Mouse (Mus musculus) midbrain, embryonic 11.5 days (tissue): ENCODE measurements at regions not wholly inside any gene's neighbourhood (a gene's known extent, or its start where the extent isn't known, plus 50 kb on each side); places are given as distances from the start of the nearest gene placed in this dataset.

Experiments used
- ATAC-seq: fragments of 200-750 bp; cut with Nextera tagmentation; 2 replicates; pipeline ENCODE4 v1.8.0; 2017; ENCODE audit warnings: moderate TSS enrichment, moderate library complexity; ENCODE audit not compliant: low FRiP score
- DNase-seq: peaks from one replicate; pipeline ENCODE4 v3.0.0; 2015; ENCODE audit warnings: low spot score; ENCODE audit errors: missing footprints
- H3K27ac ChIP-seq: fragments of 300-500 bp; sonication (generic); 2 replicates; pipeline ENCODE4 v1.5.1; 2014; ENCODE audit warnings: low read depth, low read length
- H3K27me3 ChIP-seq: fragments of 300-500 bp; sonication (generic); 2 replicates; pipeline ENCODE4 v1.6.1; 2014; ENCODE audit warnings: mild to moderate bottlenecking, low read length, moderate library complexity, mixed read lengths; ENCODE audit not compliant: control insufficient read depth, insufficient read depth
- H3K36me3 ChIP-seq: fragments of 300-500 bp; sonication (generic); 2 replicates; pipeline ENCODE4 v1.6.1; 2014; ENCODE audit warnings: mild to moderate bottlenecking, low read length, moderate library complexity, mixed read lengths; ENCODE audit not compliant: control insufficient read depth, insufficient read depth
- H3K4me1 ChIP-seq: fragments of 300-500 bp; sonication (generic); 2 replicates; pipeline ENCODE4 v1.6.1; 2014; ENCODE audit warnings: low read length; ENCODE audit not compliant: control insufficient read depth, insufficient read depth
- H3K4me2 ChIP-seq: fragments of 300-500 bp; sonication (generic); 2 replicates; pipeline ENCODE4 v1.6.1; 2014; ENCODE audit warnings: mild to moderate bottlenecking, moderate library complexity
- H3K4me3 ChIP-seq: fragments of 300-500 bp; sonication (generic); 2 replicates; pipeline ENCODE4 v1.5.1; 2014; ENCODE audit warnings: low read depth, low read length
- H3K9ac ChIP-seq: fragments of 300-500 bp; sonication (generic); 2 replicates; pipeline ENCODE4 v1.6.1; 2014; ENCODE audit warnings: low read length
- H3K9me3 ChIP-seq: fragments of 300-500 bp; sonication (generic); 2 replicates; pipeline ENCODE4 v1.6.1; 2016; ENCODE audit warnings: low read length; ENCODE audit not compliant: control insufficient read depth
- WGBS: fragments of 180-500 bp; shearing (Covaris S2); extraction: QIAGEN DNeasy Blood & Tissue Kit; methylation state at CpG from one replicate; pipeline ENCODE4 v1.1.7; 2014; 5-methylcytosine and 5-hydroxymethylcytosine counted together

- no peak overlapping the region for H3K4me3 ChIP-seq
- no peak overlapping the region for H3K9ac ChIP-seq
- H3K4me2 ChIP-seq, result no peak overlapping the region
- 84% methylated on average over 5 of the region's 5 CpGs for whole genome bisulfite sequencing
- no peaks in the 10 kb centered on the region for H3K27me3 ChIP-seq
- DNase-seq (no peak), ATAC-seq (no peak)
- no peaks in the 10 kb centered on the region for H3K36me3 ChIP-seq
- H3K9me3 ChIP-seq, result no peaks in the 10 kb centered on the region
- H3K4me1 ChIP-seq, result peaks cover 4% of the 10 kb centered on the region
- no peak overlapping the region for H3K27ac ChIP-seq
Observed at GRCm38 (mm10) chr8:30913664-30914063, 2514.8 kb upstream of the 5930422O12Rik start.

GRCm38 (mm10) chr8:30915127-30915526 is 2513.4 kb upstream of the 5930422O12Rik start:
- no peak overlapping the region for H3K27ac ChIP-seq
- 70% methylated on average over 7 of the region's 7 CpGs for WGBS
- no peak overlapping the region for H3K9ac ChIP-seq
- no peaks in the 10 kb centered on the region for H3K36me3 ChIP-seq
- H3K4me3 ChIP-seq, result no peak overlapping the region
- peak; percentile 84 for DNase-seq
- no peaks in the 10 kb centered on the region for H3K9me3 ChIP-seq
- H3K4me1 ChIP-seq, result peaks cover 4% of the 10 kb centered on the region
- H3K4me2 ChIP-seq, result no peak overlapping the region
- no peaks in the 10 kb centered on the region for H3K27me3 ChIP-seq
- ATAC-seq, result peak; percentile 28; the same call in 1 of the 2 replicates

DNA sequence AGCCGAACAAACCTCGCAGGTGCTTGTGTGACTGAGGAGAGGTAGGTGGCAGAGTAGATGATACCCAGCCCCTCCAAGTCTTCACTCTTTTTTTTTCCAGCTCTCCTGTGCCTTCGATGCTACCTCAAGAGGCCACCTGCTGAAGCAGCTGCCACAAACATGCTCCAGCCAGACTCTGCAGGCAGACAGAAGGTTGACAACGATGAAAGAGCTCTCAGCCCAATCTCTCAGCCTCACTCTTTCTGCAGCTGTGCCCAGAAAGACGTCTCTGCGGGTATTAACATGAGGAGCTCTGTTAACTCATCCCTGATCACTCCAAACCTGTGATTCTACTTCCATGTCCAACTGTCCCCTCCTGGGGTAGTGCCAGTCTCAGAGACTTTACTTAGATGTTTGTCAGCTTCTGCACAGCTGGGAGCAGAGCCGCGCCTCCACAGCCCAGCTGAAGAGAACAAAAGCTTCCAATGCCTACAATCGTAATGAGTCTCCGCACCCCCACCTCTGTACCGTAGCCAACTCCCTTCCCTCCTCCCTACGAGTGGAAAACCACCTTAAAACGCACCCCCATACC is 2512.8 kb upstream of the 5930422O12Rik start:
- Histone ChIP-seq H3K4me1 (peaks cover 4% of the 10 kb centered on the region), H3K9me3 (no peaks in the 10 kb centered on the region), H3K9ac (peak overlapping the region; percentile 76), H3K4me2 (peak overlapping the region; percentile 71), H3K27ac (no peak overlapping the region), H3K4me3 (peak overlapping the region; percentile 34), H3K36me3 (no peaks in the 10 kb centered on the region), H3K27me3 (no peaks in the 10 kb centered on the region)
- ATAC-seq (peak; percentile 84), DNase-seq (peak; percentile 93)
- WGBS, result 9% methylated on average over 13 of the region's 13 CpGs

- Histone ChIP-seq H3K4me1 (peaks cover 4% of the 10 kb centered on the region), H3K36me3 (no peaks in the 10 kb centered on the region), H3K27me3 (no peaks in the 10 kb centered on the region), H3K9me3 (no peaks in the 10 kb centered on the region), H3K4me2 (peak overlapping the region; percentile 71), H3K9ac (peak overlapping the region; percentile 76), H3K27ac (no peak overlapping the region), H3K4me3 (peak overlapping the region; percentile 34)
- DNase-seq (peak; percentile 95), ATAC-seq (peak; percentile 33)
- 12% methylated on average over 12 of the region's 12 CpGs for WGBS
Observed at GRCm38 (mm10) chr8:30916184-30916751, 2512.2 kb upstream of the 5930422O12Rik start.

DNA sequence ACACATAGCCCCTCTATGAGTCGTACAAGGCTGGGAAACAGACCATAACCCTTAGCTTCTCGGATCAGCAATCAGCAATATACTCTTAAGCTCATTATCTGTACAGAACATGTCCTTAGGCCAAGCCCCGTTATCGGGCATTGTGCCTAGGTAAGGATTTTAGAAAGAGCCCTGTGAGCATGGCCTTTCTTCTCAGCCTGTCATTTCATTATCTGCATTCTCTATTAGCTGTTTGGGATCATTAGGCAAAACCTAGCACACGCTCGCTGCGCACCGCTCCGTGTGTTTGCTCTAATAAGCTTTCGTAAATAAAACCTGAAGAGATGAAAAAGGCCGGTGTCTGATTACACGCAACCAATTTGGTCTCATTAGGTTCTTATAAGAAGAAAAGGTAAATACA is 2507.1 kb upstream of the 5930422O12Rik start:
- no peak overlapping the region for H3K4me3 ChIP-seq
- no peak overlapping the region for H3K4me2 ChIP-seq
- no peaks in the 10 kb centered on the region for H3K36me3 ChIP-seq
- H3K27ac ChIP-seq, result no peak overlapping the region
- no peaks in the 10 kb centered on the region; the same call in 1 of the 2 replicates for H3K4me1 ChIP-seq
- no peaks in the 10 kb centered on the region for H3K9me3 ChIP-seq
- H3K9ac ChIP-seq, result no peak overlapping the region
- ATAC-seq, result no peak
- no peaks in the 10 kb centered on the region for H3K27me3 ChIP-seq
- DNase-seq, result no peak
- 77% methylated on average over 12 of the region's 12 CpGs for WGBS

DNA sequence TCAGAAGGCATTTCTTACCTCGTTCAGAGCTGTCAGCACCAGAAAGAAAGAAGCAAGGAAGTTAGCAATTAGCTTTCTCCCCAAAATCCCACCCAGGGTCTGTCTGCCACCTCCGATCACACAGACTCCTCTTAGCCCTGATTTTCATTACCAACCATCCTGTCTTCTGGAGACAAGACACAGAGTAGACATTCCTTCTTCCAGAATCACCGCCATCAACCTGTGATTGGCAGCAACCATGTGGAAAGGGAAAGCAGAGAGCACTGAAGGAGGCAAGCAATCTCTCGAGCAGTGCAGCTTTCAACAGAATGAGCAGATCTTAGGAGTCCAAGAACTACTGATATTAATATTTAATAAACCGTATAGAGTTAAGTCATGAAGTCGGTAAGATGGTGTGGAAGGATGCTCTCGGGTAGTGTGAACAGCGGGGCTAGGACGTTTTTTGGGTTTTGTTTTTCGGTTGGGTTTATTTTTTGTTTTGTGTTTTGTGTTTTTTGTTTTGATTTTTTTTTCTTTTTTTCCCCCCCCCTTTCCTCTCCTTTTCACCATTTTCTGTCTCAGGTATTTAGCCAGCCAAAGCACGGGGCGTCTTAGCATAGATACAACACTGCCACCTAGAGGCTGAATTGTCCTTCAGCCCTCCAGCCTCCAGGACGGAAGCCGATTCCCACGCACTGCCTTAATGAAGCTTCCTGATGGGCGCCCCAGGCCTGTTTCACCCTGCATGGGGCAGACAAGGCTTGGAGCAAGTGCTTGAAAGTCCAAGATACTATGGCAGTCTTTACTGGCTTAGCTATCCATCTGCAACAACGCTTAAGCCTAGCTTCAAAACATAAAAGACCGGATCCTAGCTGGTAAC is 2505.0 kb upstream of the 5930422O12Rik start:
- H3K4me2 ChIP-seq, result peak overlapping the region; percentile 24; the same call in 1 of the 2 replicates
- H3K9ac ChIP-seq, result no peak overlapping the region
- H3K4me1 ChIP-seq, result no peaks in the 10 kb centered on the region
- WGBS, result 38% methylated on average over 18 of the region's 18 CpGs
- H3K9me3 ChIP-seq, result no peaks in the 10 kb centered on the region
- H3K27me3 ChIP-seq, result no peaks in the 10 kb centered on the region
- peak; percentile 94 for ATAC-seq
- no peak overlapping the region for H3K27ac ChIP-seq
- H3K4me3 ChIP-seq, result no peak overlapping the region
- DNase-seq, result peak; percentile 96
- no peaks in the 10 kb centered on the region for H3K36me3 ChIP-seq

DNA sequence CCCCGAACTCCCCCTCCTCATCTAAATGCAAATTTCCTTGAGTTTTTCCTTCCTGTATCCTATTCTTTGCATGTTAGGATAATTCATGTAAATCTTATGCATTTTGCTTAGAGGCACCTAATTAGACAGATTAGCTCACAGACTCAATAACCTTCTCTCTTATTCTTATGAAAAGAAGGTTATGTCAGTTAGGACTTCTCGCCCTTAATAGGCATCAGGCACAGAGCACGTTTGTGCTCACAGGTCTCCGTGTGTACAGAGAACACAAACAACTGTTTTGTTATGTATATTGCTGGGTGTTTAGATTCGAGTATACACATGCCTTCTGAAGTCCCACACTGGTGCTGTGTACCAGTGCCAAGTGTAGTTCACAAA is 2504.4 kb upstream of the 5930422O12Rik start:
- peak overlapping the region; percentile 24; the same call in 1 of the 2 replicates for H3K4me2 ChIP-seq
- no peaks in the 10 kb centered on the region for H3K9me3 ChIP-seq
- H3K4me1 ChIP-seq, result no peaks in the 10 kb centered on the region
- no peak overlapping the region for H3K9ac ChIP-seq
- DNase-seq, result no peak
- 25% methylated on average over 5 of the region's 5 CpGs for WGBS
- H3K36me3 ChIP-seq, result no peaks in the 10 kb centered on the region
- no peak overlapping the region for H3K27ac ChIP-seq
- H3K27me3 ChIP-seq, result no peaks in the 10 kb centered on the region
- ATAC-seq, result peak; percentile 80
- H3K4me3 ChIP-seq, result no peak overlapping the region

DNA sequence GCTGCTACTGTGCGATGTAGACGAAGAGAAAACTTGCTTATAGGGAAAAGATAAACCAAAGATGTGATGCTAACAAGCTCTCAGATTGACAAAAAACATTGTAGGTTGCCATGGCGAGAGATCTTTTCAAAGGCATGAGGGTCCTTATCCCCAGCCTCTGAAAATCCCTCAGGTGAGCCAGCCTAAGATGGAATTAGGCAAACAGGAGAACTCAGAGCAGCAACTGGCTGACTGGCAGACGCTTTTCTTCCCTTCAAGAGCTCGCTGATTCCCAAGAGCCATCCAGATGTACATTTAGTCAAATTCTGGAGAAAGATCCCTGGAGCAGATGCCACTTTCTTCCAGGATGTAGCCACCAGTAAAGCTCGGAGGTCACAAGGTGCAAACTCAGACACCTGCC is 2503.9 kb upstream of the 5930422O12Rik start:
- Histone ChIP-seq H3K9me3 (no peaks in the 10 kb centered on the region), H3K27ac (0 out of 2 replicates have a peak overlapping the region, but pooled peaks have one; percentile 15), H3K27me3 (no peaks in the 10 kb centered on the region), H3K4me1 (no peaks in the 10 kb centered on the region), H3K4me2 (no peak overlapping the region), H3K36me3 (no peaks in the 10 kb centered on the region), H3K9ac (no peak overlapping the region), H3K4me3 (no peak overlapping the region)
- ATAC-seq, result 0 out of 2 replicates have a peak, but pooled peaks have one; percentile 0
- peak; percentile 83 for DNase-seq
- WGBS, result 46% methylated on average over 6 of the region's 6 CpGs
